ENCODE assay signal across 20 mouse cellular contexts in genomic region chr13:32752066-32752657, GRCm38 (mm10). TPM values are rescaled to one million over a fixed set of nuclear protein-coding genes. Genes with fewer than 3 reads are reported as not detected.
DNase-seq lines count a peak whose midpoint lies in the region; ATAC-seq lines count a peak whose summit lies in the region.
"Had no signal": no experiment of that assay in that cellular context is flagged by ENCODE, and none has a peak within 500 bp of the region (broad histone marks: within the 10 kb centered on the region; RNA-seq: fewer than 3 reads in every experiment).

No protein-coding gene starts in this region.

- 31% methylated on average over 4 of the region's 4 CpGs for WGBS in heart, embryonic 12.5 days
- 5% methylated on average over 4 of the region's 4 CpGs for WGBS in kidney, embryonic 16.5 days

- no peak overlapping the region for H3K9ac ChIP-seq in heart, embryonic 12.5 days
- no peak overlapping the region for H3K9ac ChIP-seq in kidney, embryonic 16.5 days (replicated peaks; ENCODE audit: low read length)
- H3K9ac ChIP-seq: forebrain, embryonic 15.5 days; hindbrain, embryonic 12.5 days; limb, embryonic 15.5 days; neural tube, embryonic 15.5 days had no signal

- H3K9me3 ChIP-seq in heart, embryonic 12.5 days (replicated peaks): no peaks in the 10 kb centered on the region
- H3K9me3 ChIP-seq in kidney, embryonic 16.5 days (ENCODE audit: low read length): no peaks in the 10 kb centered on the region
- H3K9me3 ChIP-seq: forebrain, embryonic 15.5 days; hindbrain, embryonic 12.5 days; limb, embryonic 15.5 days; neural tube, embryonic 15.5 days had no signal

- H3K27me3 ChIP-seq in heart, embryonic 12.5 days (replicated peaks): no peaks in the 10 kb centered on the region
- H3K27me3 ChIP-seq in kidney, embryonic 16.5 days (ENCODE audit: insufficient read depth, low read length): no peaks in the 10 kb centered on the region
- H3K27me3 ChIP-seq: forebrain, embryonic 15.5 days; hindbrain, embryonic 12.5 days; limb, embryonic 15.5 days; neural tube, embryonic 15.5 days had no signal

- no peak overlapping the region for H3K4me2 ChIP-seq in heart, embryonic 12.5 days
- no peak overlapping the region for H3K4me2 ChIP-seq in kidney, embryonic 16.5 days (replicated peaks; ENCODE audit: low read depth, low read length)
- H3K4me2 ChIP-seq: forebrain, embryonic 15.5 days; hindbrain, embryonic 12.5 days; limb, embryonic 15.5 days; neural tube, embryonic 15.5 days had no signal

- no peaks in the 10 kb centered on the region for H3K36me3 ChIP-seq in heart, embryonic 12.5 days
- no peaks in the 10 kb centered on the region for H3K36me3 ChIP-seq in kidney, embryonic 16.5 days (ENCODE audit: insufficient read depth, low read length)
- H3K36me3 ChIP-seq: forebrain, embryonic 15.5 days; hindbrain, embryonic 12.5 days; limb, embryonic 15.5 days; neural tube, embryonic 15.5 days had no signal

- H3K27ac ChIP-seq in heart, embryonic 12.5 days (ENCODE audit: poor library complexity, severe bottlenecking): peak overlapping the region; percentile 63; the same call in 1 of the 2 replicates
- H3K27ac ChIP-seq in kidney, embryonic 16.5 days (ENCODE audit: low read length): peak overlapping the region; percentile 80
- H3K27ac ChIP-seq: forebrain, embryonic 15.5 days; hindbrain, embryonic 12.5 days; left cerebral cortex, adult 2 months; limb, embryonic 15.5 days; neural tube, embryonic 15.5 days had no signal

- ATAC-seq in heart, embryonic 12.5 days (ENCODE audit: insufficient number of reproducible peaks, low FRiP score): peak; percentile 69
- peak; percentile 91 for ATAC-seq in kidney, embryonic 16.5 days (ENCODE audit: low FRiP score, low TSS enrichment)
- ATAC-seq: forebrain, embryonic 15.5 days had no signal

- no peaks in the 10 kb centered on the region for H3K4me1 ChIP-seq in heart, embryonic 12.5 days (replicated peaks)
- peaks cover 16% of the 10 kb centered on the region for H3K4me1 ChIP-seq in kidney, embryonic 16.5 days (ENCODE audit: insufficient read depth, low read length)
- H3K4me1 ChIP-seq: forebrain, embryonic 15.5 days; hindbrain, embryonic 12.5 days; neural tube, embryonic 15.5 days had no signal

- H3K4me3 ChIP-seq in heart, embryonic 12.5 days: no peak overlapping the region
- no peak overlapping the region for H3K4me3 ChIP-seq in kidney, embryonic 16.5 days (ENCODE audit: low read length)
- H3K4me3 ChIP-seq: forebrain, embryonic 15.5 days; hindbrain, embryonic 12.5 days; left cerebral cortex, adult 2 months; limb, embryonic 15.5 days; neural tube, embryonic 15.5 days had no signal

- DNase-seq in heart, postnatal 4 days: no peak
- DNase-seq in kidney, adult 8-10 months: no peak
- DNase-seq in Muller cell, postnatal 12 days (ENCODE audit: inconsistent ontology term): peak; percentile 24
- peak; percentile 9 for DNase-seq in embryo, embryonic 9.5 days (ENCODE audit: extremely low spot score)
- no peak for DNase-seq in layer of hippocampus, adult 9-10 months (ENCODE audit: low spot score)
- DNase-seq: adrenal gland, postnatal 25 days; cerebellum, postnatal 14 days; gastrocnemius, postnatal 10 days; lung, adult 18-20 months; retina, postnatal 1 day had no signal

RNA-seq across cellular contexts. Expression of gene Mylk4, which starts 31.6 kb away (rescaled TPM):
- 0.18 and 0.28 TPM in 2 replicates for polyA plus RNA-seq in heart, embryonic 12.5 days (2016; fragmentation: Nextera tagmentation; extraction: Ambion mirVana)
- 10 to 100 TPM; 55.6 to 59.7 TPM for total RNA-seq in heart, postnatal 4 days (2021)
- 0.21 and 0.34 TPM in 2 replicates for polyA plus RNA-seq in kidney, embryonic 16.5 days (2015; fragmentation: Nextera tagmentation; extraction: Ambion mirVana)
- total RNA-seq: MEL; midbrain, postnatal 0 days had no signal

RNA-seq across cellular contexts. Expression of gene Wrnip1, which starts 49.7 kb away (rescaled TPM):
- polyA plus RNA-seq in heart, embryonic 12.5 days (2016; fragmentation: Nextera tagmentation; extraction: Ambion mirVana): 30.2 TPM in 2 replicates
- total RNA-seq in heart, postnatal 4 days (2021): 10 to 100 TPM; 25.4 to 29.8 TPM
- 19.7 and 21.1 TPM in 2 replicates for polyA plus RNA-seq in kidney, embryonic 16.5 days (2015; fragmentation: Nextera tagmentation; extraction: Ambion mirVana)

RNA-seq across cellular contexts. Expression of gene D930007J09Rik, which starts 50.5 kb away (rescaled TPM):
- polyA plus RNA-seq in heart, embryonic 12.5 days (2016; fragmentation: Nextera tagmentation; extraction: Ambion mirVana): not detected in 2 replicates
- not detected for total RNA-seq in heart, postnatal 4 days (2021)
- not detected in 2 replicates for polyA plus RNA-seq in kidney, embryonic 16.5 days (2015; fragmentation: Nextera tagmentation; extraction: Ambion mirVana)
- total RNA-seq: adrenal gland, postnatal 25 days; gastrocnemius, postnatal 10 days; left cerebral cortex, adult 2 months; midbrain, postnatal 0 days had no signal
- polyA plus RNA-seq: forebrain, embryonic 15.5 days; hindbrain, embryonic 12.5 days; limb, embryonic 15.5 days; midbrain, postnatal 0 days; neural tube, embryonic 15.5 days; testis, adult 2 months had no signal

Comparison
In these comparisons a context has a peak if more than half of its experiments do, and no peak if none do; other contexts are left out.
1. DNase-seq: peak in Muller cell, postnatal 12 days (single experiment) and embryo, embryonic 9.5 days (single experiment); none in heart, postnatal 4 days (single experiment), kidney, adult 8-10 months (0 of 2) and layer of hippocampus, adult 9-10 months (single experiment).